Mouse (Mus musculus) cerebellum, postnatal 10 days (tissue): ENCODE results near the gene Nid2.
A peak's percentile ranks its signal among the peaks of the same experiment; 100 is the strongest.

ENCODE experiments used
- DNase-seq, 2 experiments: peaks; one replicate each; pipeline ENCODE4 v3.0.0; 2021; ENCODE audit warnings: mixed read lengths in 2 of 2

The Nid2 gene

DNA sequence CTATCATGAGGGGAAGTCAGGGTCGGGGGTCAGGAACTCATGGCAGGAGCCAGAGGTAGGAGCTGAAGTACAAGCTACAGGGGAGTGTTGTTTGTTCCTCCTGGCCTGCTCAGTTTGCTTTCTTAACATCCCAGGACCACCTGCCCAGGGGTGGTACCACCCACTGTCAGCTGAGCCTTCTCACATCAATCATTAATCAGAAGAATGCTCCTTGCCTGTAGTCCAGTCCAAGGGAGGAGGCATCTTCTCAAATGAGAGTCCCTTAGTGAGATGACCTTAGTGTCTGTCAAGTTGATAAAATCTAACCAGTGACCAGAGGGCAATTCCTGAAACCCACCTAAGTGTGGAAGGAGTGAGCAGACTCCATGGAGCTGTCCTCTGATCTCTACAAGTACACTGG is 37.4 kb downstream of the Nid2 start:
- no peak for DNase-seq

DNA sequence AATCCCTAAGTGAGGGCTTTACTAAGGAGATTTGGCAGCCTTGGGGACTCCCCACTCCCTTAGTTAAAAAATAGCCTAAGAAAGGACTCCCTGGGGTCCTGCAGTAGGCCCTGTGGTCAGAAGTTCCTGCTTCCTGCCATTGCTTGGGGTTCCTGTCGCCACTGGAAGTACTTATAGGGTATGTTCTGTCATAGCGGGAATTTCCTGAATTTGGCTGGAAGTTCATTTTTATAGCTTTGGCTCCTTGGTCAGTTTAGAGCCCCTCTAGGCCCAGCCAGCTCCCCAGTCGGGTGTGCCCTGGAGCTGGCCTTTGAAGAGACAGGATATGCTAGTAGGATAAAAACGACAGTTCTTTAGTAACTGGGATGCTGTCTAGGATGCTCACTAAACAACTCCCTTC is 43.8 kb downstream of the Nid2 start:
- DNase-seq = no peak

DNA sequence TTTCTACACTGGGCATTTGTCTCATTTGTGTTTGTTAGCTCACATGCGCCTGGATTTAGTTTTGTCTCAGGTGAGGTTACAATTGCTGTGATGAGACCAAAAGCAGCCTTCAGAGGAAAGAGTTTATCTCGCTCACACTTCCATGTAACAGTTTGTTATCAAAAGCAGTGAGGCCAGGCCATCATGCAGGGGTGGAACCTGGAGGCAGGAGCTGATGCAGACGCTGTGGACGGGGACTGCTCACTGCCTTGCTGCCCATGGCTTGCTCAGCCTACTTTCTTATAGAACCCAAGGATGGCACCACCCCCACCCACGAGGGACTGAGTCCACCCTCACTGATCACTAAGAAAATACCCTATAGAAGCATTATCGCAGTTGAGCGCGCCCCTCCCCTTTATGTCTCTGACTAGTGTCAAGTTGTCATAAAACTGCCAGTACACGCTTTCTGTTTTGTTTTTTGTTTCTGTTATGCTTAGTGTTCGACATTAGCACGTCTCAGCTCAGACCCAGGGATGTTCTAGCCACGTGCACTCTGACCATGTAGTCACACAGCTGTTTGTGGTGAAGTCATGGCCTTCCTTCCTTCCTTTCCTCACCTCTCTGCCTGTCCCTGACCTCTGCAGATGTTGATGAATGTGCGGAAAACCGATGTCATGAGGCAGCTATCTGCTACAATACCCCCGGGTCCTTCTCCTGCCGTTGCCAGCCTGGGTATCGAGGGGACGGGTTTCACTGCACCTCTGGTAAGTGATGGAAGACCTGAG is 45.7 kb downstream of the Nid2 start:
- DNase-seq = no peak

DNA sequence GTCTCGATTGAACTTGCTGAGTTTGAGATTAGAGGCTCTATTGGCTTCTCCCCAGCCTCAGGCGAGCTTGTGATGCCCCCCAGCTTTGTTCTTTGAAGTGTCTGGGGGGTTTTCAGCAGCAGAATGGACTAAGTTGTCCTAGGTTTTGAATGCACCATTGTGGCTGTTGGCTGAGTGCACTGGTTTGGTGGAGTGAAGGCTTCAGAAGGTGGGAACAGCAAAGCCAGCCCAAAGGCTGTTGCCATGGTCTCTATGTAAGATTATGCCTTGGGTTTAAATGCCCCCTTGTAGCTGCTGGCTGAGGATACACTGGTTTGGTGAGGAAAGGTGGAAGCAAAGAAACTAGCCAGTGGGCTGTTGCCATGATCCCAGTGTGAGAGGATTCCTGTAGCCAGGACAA is 49.4 kb downstream of the Nid2 start:
- DNase-seq = no peak

DNA sequence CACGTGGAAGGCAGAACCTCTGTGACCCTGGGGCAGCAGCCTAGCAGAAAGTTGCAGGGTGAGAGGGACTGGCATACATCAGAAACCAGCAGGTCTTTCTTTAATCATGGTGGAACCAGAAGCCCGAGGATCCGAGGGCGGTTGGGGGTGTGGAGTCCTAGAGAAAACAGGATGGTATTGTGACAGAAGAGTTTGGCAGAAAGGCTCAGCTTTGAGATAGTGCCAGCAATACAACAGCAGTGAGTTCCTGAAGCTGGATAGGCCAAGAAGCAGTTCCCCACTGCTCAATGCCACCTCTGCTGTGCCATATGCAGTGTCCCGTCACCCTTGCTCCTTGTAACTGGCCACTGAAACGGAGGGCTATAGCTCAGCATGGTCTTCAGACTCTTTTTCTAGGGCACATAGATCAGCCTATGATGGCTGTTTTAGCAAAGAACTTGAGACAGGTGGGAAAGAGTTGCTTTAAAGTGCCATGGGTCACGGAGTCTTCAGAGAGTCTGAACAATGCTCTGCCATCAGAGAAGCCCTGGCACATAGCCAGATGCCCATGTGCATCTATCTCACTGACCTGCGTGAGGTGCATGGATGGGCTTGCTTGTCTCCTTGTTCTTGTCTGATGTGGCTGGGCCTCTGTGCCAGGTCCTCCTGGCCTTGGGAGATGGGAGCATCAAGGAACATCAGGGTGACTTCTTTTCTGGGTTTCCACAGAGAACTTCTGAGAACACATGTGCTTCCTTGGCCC is 50.6 kb downstream of the Nid2 start:
- DNase-seq = peak; percentile 65 to 69

DNA sequence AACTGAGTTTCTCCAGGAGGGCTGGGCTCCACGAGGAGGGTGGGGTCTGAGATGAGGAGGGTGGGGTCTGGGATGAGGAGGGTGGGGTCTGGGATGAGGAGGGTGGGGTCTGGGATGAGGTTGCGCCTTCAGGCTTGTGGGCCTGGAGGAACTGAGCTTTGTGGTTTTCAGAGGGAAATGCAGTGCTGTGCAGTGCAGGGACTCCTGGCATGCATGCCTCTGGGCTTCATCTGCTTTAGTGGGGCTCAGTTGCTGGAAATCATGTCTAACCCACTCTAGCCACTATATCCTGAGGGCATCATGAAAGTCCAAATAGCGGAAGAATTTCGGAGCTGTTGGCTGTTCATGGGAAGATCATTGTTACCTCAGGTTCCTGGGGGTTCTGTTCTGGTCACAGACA is 52.2 kb downstream of the Nid2 start:
- no peak for DNase-seq

DNA sequence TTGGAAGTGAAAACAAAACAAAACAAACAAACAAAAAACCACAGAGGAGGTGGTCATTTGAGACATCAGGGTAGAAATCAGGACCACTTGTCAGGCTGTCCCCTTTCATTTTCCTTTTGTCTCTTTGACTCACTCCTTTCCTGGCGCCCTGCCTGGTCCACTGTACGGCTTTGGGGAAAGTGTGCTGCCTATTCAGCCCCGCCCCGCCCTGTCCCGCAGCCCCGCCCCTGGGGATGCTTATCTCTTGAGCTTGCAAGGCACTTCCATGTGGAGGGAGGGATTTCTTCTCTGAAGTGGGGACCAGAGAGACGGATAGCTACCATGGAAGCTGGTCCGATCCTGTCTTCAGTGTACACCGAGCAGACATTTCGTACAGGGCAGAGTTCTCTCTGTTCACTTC is 52.6 kb downstream of the Nid2 start:
- peak in 1 of 2 experiments; percentile 36 for DNase-seq

DNA sequence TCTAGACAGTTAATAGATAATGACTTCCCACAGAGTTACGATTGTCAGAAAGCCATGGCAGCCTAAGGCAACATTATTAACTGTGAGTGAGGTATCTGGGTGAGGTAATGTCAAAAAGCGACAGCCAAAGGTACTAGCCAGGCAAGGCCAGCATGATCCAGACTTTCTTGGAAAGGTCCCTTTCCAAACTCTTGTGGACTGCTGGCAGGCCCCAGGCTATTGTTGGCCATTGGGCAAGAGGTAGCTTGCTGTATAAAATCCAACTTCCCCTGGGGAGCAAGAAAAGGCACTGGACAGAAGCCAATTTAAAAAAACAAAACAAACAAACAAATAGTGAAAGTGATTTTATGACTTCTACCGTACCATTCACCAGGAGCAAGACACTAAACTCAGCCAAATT is 56.3 kb downstream of the Nid2 start:
- DNase-seq = no peak

DNA sequence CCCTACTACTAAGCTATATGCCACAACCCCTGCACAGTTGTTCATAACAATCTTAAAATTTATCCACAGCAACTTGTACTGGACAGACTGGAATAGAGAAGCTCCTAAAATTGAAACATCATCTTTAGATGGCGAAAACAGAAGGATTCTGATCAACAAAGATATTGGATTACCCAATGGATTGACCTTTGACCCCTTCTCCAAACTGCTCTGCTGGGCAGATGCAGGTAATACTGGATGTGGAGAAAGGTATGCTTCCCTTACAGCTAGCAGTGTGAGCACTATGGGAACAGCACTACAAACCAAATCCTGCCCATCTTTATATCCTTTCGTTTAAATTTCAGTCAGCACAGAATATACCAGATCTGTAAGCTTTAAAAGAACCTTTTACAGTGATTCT is 56.8 kb downstream of the Nid2 start:
- no peak for DNase-seq

DNA sequence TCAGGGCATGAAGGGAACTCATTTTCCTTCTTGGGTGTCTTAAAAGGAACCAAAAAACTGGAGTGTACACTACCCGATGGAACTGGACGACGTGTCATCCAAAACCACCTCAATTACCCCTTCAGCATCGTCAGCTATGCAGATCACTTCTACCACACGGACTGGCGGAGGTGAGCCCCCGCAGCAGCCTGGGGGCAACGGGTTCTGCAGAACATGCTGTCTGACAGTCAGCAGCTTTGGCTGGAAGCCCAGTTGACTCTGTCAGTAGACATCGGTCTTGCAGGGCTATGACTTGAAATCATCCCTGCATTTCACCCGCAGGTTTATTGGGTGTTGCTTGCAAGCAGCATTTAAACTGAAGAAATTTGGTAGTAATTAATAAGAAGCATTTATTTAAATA is 58.9 kb downstream of the Nid2 start:
- peak; percentile 62 to 76 for DNase-seq

DNA sequence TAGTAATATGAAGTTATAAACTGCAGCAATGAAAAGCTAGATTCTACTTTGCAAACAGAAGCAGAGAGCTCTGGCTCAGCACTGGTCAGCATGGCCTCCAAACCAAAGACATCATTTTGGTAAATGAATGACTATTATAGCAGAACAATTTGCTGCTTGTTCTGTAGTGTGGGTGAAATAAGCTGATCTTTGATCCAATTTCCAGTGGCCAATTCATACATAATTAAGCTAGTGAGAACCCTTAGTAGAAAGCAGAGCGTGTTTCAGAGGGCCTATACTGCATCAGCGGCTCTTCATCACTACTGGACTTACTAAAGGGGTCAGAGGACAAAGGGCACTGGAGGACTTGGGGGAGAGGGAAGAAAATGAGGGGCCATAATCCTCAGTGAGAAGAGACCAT is 62.0 kb downstream of the Nid2 start:
- no peak for DNase-seq

DNA sequence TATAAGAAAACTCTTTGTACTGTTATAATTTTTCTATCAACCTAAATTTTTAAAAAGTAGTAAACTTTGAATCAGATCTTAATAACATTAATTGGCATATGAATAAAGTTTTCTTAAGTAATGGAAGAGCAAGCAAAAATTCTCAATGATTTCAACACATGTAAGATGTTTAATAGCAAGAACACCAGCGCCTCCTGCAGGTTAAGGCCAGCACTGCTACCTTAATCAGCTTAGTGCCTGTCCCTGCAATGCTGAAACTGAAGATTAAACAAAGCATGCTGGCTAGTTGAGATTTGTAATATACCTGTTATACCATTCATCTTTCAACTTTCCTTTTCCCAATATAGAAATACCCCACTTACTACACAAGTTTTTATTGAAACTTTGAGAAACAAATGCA is 66.9 kb downstream of the Nid2 start:
- peak; percentile 88 to 92 for DNase-seq

DNA sequence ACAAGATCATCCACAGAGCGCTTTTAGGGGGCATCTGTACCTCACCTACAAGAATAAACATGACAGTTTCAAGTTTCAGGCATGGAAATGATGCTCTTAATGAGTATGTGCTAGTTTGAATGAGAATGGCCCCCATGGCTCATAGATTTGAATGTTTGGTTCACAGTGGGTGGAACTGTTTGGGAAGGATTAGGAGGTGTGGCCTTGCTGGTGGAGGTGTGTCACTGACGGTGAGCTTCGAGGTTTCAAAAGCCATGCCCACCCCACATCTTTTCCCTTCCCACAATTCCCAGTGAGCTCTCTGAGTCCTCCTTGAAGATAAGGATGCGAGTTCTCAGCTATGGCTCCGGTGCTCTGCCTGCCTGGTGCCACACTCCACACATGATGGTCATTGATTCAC is 70.6 kb downstream of the Nid2 start:
- DNase-seq = no peak

DNA sequence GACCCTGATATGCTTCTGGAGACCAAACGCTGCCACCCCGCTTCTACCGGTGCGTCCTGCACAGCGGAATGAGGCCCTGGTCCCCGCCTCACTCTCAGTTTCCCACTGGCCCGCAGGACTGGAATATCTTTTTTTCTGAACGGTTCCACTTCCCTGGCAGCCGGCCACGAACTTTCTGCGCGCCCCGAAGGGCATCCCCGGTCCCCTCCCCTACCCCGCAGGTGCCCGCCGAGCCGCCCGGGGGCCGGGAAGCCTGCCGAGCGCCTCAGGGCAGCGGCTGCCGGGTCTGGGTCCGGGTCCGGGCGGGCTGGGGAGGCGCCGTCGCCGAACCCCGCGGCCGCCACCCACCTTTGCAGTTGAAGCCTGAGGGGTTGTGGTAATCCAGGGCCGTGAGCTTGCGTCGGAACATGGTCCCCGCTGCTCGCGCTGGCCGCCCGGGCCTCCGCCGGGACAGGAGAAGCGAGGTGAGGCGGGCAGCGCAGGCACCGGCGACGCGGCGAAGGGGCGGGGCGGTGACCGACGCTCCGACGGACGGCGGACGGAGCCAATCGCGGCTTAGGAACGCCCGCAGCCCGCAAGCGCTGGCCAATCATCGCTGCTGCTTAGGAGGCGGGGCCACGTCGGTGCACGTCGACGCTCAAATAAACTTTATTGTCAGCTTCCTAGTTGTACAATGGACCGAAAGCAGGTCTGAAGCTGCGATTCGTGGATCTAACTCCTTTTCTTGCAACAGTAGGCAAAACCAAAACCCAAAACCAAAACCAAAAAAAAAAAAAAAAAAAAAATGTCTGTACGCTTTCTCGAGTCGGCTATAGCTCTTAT is 72.5 kb downstream of the Nid2 start, which contains the start of gene Rtraf:
Rtraf (minus strand) TSS at position 504 of the 822 bp plus-strand sequence.
- peak; percentile 97 to 98 for DNase-seq

DNA sequence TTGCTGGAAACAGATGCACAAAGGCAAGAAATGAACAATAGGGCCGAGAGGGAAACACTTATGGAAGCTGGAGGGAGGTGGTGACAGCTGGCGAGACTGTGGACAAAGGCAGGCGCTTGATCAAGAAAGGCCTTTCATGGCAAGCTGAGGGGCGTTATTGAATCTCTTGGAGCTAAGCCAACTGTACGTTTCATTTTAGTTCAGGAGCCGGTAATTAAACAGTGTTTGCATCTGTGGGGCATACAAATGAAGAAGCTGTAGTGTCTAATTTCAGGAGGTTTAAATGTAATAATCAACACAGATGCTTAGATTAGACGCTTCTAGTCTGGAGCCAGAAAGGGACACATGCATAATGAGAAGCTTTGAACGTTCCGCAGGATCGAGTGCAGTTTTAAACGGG is 74.4 kb downstream of the Nid2 start:
- DNase-seq = peak in 1 of 2 experiments; percentile 52

DNA sequence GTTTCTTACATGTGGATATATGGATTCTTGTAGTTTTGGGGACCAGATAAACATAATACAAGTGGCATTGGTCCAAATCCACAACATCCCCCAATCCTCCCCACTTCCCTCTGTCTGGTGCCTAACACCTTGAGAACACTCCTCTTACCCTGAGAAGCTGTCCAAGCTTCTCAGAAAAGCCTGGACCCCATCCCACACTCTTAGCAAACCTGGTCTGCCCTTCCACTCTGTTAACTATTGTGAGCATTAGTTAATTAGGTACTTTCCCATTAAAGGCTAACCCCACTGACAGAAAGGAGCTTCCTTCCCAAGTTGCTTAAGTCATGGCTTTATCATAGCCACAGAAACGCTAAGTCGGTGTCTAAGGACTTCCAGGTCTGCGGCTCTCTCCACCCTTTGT is 85.2 kb downstream of the Nid2 start:
- DNase-seq = no peak

DNA sequence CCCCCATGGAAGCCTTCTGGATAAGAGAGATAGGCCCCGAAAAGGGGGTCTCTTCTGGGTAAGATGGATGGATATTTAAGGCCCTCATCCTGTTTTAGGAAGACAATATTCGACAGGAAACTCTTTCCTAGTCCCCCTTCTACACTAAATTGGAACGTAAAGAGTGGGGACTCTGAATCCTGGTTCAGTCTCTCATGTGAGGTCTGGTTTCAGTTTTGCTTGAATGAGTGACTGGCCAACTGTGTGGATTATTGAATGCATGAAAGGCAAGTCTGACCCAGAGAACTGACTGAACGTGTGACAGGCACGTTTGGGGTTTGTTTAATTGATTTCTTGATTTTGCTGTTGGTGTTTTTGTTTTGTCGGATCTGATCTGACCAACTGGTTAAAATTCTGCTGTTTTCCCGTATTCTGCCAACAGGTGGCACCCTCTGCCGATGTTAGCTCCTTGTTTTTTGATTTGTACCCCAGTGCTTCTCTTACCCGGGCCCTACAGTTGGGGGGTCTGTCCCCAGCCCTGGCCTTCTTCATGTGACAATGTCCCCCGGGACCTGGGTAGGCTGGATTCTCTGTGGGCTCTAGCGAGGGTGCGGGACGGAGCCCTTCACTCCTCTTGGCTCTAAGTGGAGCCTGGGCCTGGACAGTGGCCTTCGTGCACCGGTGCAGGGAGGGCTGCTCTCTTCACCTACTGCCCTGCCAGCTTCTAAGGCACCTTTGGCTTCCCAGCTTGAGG is 88.7 kb downstream of the Nid2 start:
- DNase-seq = peak; percentile 82 to 88

DNA sequence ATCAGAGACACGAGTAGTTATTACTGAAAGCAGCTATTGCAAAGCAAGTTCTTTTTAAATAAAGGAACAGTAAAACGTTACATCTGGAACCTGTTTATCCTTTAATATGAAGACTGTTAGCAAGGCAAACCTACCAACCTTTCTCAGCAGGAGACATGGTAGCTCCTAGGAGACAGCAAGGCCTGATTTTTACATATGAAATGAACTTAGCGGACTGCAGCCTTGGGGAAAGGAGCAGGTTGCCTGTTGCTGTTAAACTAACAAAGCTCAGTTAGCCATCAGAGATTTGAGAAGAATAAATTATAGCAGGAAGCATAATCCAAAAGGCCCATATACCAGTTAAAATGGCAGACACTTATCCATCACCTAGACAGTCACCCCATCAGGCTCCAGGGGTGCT is 102.4 kb downstream of the Nid2 start:
- no peak for DNase-seq

DNA sequence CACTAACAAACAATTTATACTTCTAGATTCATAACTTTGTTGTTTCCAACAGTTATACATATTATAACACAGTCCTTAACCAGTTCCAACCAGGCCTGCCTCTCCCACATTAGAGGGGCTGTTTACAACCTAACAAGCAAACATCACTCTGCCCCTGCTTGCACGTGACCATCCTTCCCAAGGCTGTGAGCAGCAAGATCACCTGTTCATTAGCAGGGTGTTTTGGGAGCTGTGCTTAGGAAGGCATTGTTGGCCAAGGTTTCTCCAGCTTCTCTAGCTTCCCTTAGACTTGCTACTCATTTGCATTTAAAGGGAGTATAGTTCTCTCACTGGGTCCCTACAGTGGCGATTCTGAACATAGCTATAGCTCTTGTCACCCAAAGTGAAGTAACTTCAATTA is 107.2 kb downstream of the Nid2 start:
- DNase-seq = no peak

DNA sequence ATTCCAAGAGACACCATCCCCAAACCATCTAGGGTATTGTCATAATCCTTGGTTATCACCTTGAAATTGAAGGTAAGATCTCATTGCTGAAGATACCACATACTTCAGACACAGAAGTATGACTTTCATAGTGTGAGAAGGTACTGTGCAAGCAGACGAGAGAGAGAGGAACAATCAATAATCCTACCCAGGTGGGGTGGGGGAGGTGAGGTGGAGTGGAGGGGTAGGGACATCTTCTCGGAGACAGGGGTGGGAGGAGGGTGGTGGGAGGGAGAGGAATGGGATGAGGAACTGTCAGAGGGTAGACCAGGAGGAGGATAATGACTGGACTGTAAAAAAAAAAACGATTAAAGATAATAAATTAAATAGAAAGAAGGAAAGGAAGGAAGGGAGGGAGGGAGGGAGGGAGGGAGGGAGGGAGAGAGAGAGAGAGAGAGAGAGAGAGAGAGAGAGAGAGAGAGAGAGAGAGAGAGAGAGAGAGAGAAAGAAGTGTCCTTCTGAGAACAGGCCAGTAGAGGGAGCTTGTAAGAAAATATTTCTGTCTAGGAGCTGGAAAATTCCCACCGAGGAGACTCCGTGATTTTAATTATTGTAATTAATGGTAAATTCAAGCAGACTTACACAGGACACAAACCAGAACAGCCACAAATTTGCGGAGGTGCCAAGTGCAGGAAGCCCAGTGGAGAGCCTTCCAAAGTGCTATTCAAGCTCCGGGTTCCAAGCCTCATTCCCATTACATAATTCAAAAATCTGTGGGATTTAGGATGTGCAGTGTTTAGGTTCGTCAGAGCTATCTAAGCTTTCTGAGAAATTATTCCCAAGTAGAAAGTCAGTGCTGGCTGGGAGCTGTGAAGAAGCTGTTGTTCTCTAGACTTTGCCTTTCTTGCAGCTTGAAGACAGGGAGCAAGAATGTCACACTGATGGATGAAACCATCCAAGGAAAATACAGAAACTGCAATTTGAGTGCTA is 108.0 kb downstream of the Nid2 start:
- peak; percentile 54 to 77 for DNase-seq

DNA sequence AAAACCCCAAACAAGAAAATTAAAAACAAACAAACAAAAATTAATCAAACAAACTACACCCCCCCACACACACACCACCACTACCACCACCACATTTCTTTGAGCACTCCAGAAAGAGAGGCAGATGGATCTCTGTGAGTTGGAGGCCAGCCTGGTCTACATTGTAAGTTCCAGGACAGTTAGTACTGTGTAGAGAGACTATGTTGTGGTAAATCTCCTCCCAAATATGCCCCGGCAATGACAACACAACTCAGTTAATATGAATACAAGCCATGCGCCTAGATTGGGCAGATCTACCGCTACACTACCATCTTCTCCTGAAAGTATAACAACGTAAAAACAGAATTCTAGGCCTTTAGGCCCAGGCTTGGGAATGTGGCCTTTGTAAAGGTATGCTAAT is 109.2 kb downstream of the Nid2 start:
- DNase-seq = no peak
